Mouse (Mus musculus) liver, postnatal 0 days (tissue): ENCODE data around the gene Mfng.

Experiments used
- CTCF ChIP-seq: sonication (generic); IDR thresholded peaks from 2 replicates; pipeline ENCODE4 v1.5.1; 2016; ENCODE audit warnings: antibody characterized with exemption, low read depth
- EP300 ChIP-seq: IDR thresholded peaks from 2 replicates; pipeline ENCODE4 v1.6.1; 2016; ENCODE audit warnings: antibody characterized with exemption, low read depth, mild to moderate bottlenecking

DNA sequence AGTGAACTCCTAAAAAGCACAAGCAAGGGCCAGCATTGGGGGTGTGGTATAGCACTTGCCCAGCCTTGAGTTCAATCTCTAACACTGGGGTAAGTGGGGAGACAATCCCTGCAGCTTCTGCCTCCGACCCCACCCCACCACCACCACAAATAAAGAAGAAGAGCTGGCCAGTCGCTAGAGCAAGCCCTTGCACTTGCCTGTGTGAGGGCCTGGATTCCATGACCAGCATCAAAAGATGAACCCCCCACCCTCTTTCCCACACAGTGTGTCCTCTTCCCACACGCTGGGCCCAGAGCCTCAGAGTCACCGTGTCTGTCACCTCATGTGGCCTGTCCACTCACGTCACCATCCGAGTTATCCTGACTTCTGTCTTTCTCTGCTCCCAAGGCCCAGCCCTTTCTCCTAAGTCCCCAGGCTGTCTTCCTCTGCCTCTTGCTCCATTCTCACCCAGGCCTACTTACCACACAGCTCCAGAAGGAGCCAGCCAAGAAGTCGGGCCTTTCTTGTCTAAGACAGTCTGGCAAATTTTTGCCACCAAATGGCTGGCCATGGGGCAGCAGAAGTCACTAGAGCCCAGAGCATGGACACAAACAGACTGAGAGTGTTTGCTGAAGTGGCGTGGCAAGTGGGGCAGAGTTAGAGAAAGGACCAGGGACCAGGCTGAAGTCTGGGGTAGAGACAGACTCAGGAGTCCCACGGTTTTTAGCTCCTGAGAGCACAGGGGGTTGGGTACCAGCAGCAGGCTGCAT is 2.9 kb downstream of the Mfng start:
- TF ChIP-seq CTCF (no peak), EP300 (no peak)
